Mouse (Mus musculus): ENCODE measurements at regions not wholly inside any gene's neighbourhood (a gene's known extent, or its start where the extent isn't known, plus 50 kb on each side); places are given as distances from the start of the nearest gene placed in this dataset.
A peak's percentile ranks its signal among the peaks of the same experiment; 100 is the strongest.

GRCm38 (mm10) chrX:68954687-68955086 lies 61.8 kb upstream of the Gm6812 start:
- DNase-seq = no peak

DNA sequence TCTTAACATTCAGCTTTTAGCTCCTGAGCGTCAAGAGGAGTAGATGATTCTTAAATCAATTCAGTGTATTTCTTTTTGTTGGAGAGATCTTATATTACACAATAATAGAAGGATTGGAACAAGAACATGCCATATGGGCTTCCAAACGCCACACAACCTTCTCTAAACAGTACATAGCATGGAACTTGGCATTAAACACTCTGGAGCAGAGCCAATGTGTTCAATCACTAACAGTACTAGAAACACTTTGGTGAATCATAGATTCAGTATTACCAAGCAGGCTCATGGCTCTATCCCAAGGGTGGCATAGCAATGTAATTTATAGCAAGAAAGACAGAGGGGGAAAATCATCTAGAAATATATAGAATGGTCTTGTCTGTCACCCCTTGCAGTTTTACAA lies 60.4 kb upstream of the Gm6812 start:
- DNase-seq = no peak

DNA sequence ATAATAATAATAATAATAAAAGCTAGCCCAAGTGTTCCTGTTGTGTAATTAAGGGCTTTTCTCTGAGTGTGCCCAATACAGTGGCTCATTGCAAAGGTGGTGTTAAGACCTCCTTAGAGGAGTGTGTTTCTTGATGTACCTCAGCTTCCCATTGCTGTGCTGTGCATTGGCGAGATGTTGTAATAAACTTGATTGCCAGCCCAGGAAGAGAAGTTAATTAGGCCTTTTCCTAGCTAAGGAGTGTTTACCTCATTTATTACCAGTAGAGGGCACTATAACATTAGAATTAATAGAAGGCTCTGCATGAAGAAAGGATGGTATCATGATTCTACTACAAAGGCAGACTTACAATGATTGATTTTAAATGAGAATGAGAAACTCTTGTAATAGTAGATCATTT lies 57.9 kb upstream of the Gm6812 start:
- DNase-seq = peak in 1 of 2 experiments; percentile 6

GRCm38 (mm10) chrX:68945741-68946140 lies 52.9 kb upstream of the Gm6812 start:
- DNase-seq = no peak
